Mouse (Mus musculus) myocyte (in vitro differentiated cells): Measurements from ENCODE around the gene Dazl. TPM values are rescaled to one million over a fixed set of nuclear protein-coding genes. Genes with fewer than 3 reads are reported as not detected.
"Not testable (repeated sequence)": the region's sequence is repeated elsewhere in the genome, so short reads cannot be mapped to it uniquely, and the experiment has no call there.

ENCODE experiments used
- H3K27me3 ChIP-seq: one replicate; pipeline ENCODE4 v1.6.1; 2011; ENCODE audit not compliant: control insufficient read depth, insufficient read depth, insufficient read length
- H3K36me3 ChIP-seq: one replicate; pipeline ENCODE4 v1.6.1; 2011; ENCODE audit not compliant: control insufficient read depth, insufficient read depth
- H3K4me2 ChIP-seq: one replicate; pipeline ENCODE4 v1.6.1; 2011; ENCODE audit warnings: low read depth, control low read depth
- H3K4me3 ChIP-seq: one replicate; pipeline ENCODE4 v1.5.1; 2011; ENCODE audit warnings: mild to moderate bottlenecking, control low read depth, moderate library complexity
- H3K79me2 ChIP-seq: one replicate; pipeline ENCODE4 v1.6.1; 2011; ENCODE audit not compliant: control insufficient read depth, insufficient read depth
- H3ac ChIP-seq: one replicate; pipeline ENCODE4 v1.6.1; 2011; ENCODE audit not compliant: control insufficient read depth, insufficient read length
- CEBPB ChIP-seq: IDR thresholded peaks from 2 replicates; pipeline ENCODE4 v1.6.1; 2011; ENCODE audit warnings: mild to moderate bottlenecking, moderate library complexity; ENCODE audit not compliant: poor library complexity, insufficient read depth, severe bottlenecking
- E2F4 ChIP-seq: IDR thresholded peaks from one replicate; pipeline ENCODE4 v1.6.1; 2011; ENCODE audit warnings: mild to moderate bottlenecking, control low read depth, moderate library complexity; ENCODE audit not compliant: insufficient read depth
- MAX ChIP-seq: IDR thresholded peaks from one replicate; pipeline ENCODE4 v1.6.1; 2011; ENCODE audit warnings: low read depth, mild to moderate bottlenecking, control low read depth
- MYOD1 ChIP-seq, 3 experiments: IDR thresholded peaks; one replicate each; pipeline ENCODE4 v1.6.1; 2011; ENCODE audit warnings: control low read depth in 2 of 3, low read depth in 2 of 3, mild to moderate bottlenecking in 2 of 3, moderate library complexity in 1 of 3; ENCODE audit not compliant: insufficient read length in 2 of 3, control insufficient read depth in 1 of 3
- MYOG ChIP-seq, 3 experiments: IDR thresholded peaks; one replicate each; pipeline ENCODE4 v1.6.1; 2011; ENCODE audit warnings: control low read depth in 2 of 3, low read depth in 2 of 3, mild to moderate bottlenecking in 2 of 3; ENCODE audit not compliant: insufficient read length in 2 of 3, control insufficient read depth in 1 of 3, insufficient read depth in 1 of 3
- POLR2A ChIP-seq: IDR thresholded peaks from one replicate; pipeline ENCODE4 v1.6.1; 2011; ENCODE audit warnings: low read depth, mild to moderate bottlenecking, control low read depth, moderate library complexity; ENCODE audit not compliant: insufficient read length
- POLR2AphosphoS2 ChIP-seq: IDR thresholded peaks from one replicate; pipeline ENCODE4 v1.6.1; 2011; ENCODE audit warnings: low read depth, control low read depth; ENCODE audit not compliant: insufficient read length
- REST ChIP-seq: IDR thresholded peaks from one replicate; pipeline ENCODE4 v1.6.1; 2011; ENCODE audit warnings: mild to moderate bottlenecking, control low read depth, moderate library complexity; ENCODE audit not compliant: insufficient read depth, insufficient read length
- SRF ChIP-seq: IDR thresholded peaks from one replicate; pipeline ENCODE4 v1.6.1; 2011; ENCODE audit warnings: low read depth; ENCODE audit not compliant: control insufficient read depth, insufficient read length
- TCF12 ChIP-seq: IDR thresholded peaks from one replicate; pipeline ENCODE4 v1.6.1; 2011; ENCODE audit warnings: mild to moderate bottlenecking, control low read depth; ENCODE audit not compliant: poor library complexity, insufficient read depth, severe bottlenecking
- TCF3 ChIP-seq: IDR thresholded peaks from one replicate; pipeline ENCODE4 v1.6.1; 2011; ENCODE audit warnings: low read depth, control low read depth; ENCODE audit not compliant: insufficient read length
- USF1 ChIP-seq: IDR thresholded peaks from one replicate; pipeline ENCODE4 v1.6.1; 2011; ENCODE audit warnings: low read depth, mild to moderate bottlenecking, control low read depth, moderate library complexity
- polyA plus RNA-seq: library from polyadenylated mRNA; unstranded; fragments of >200 nt; fragmentation: generic; extraction: Trizol; gene quantifications from one replicate; pipeline ENCODE4 v1.2.1, GENCODE M21; 2012; ENCODE audit warnings: missing spikeins

The Dazl gene
- polyA plus RNA-seq, 1 experiment: not detected

- Histone ChIP-seq H3K79me2 (no peaks in the 10 kb centered on the region), H3K27me3 (no peaks in the 10 kb centered on the region), H3K4me2 (no peak overlapping the region), H3K36me3 (no peaks in the 10 kb centered on the region), H3ac (no peak overlapping the region), H3K4me3 (no peak overlapping the region)
- TF ChIP-seq SRF (no peak), USF1 (no peak), MYOG (IDR thresholded peaks at IDR 0.05; ENCODE audit: control insufficient read depth in 1 of 3, insufficient read depth in 1 of 3, insufficient read length in 2 of 3, low read depth in 2 of 3) (no peak), MYOD1 (IDR thresholded peaks at IDR 0.05; ENCODE audit: control insufficient read depth in 1 of 3, insufficient read length in 2 of 3, low read depth in 2 of 3) (no peak), TCF12 (no peak), TCF3 (no peak), CEBPB (no peak)
Measured at GRCm38 (mm10) chr17:50291485-50292200, 1.8 kb downstream of the Dazl start.

DNA sequence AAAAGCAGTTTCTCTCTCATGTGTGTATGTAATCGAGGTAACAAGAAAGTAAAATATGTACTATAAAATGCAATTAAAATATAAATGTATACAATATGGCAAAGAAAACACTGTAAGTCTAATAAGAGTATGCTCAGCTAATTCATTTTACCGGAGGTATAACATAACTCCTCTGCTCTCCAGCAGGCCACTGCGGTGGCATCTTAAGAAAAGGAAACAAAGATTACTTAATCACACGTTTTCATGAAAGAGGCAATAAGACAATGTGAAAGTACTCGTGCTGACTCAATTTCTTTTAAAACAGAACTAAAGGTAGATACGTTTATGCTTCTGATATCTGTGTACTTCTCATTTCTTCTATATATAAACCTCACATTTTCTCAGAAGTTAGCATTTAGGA, 8.6 kb downstream of the Dazl start:
- Histone ChIP-seq H3K4me3 (no peak overlapping the region), H3K27me3 (no peaks in the 10 kb centered on the region), H3K36me3 (no peaks in the 10 kb centered on the region), H3K4me2 (no peak overlapping the region), H3K79me2 (no peaks in the 10 kb centered on the region), H3ac (no peak overlapping the region)
- TF ChIP-seq REST (no peak), SRF (no peak), MYOD1 (IDR thresholded peaks at IDR 0.05; ENCODE audit: control insufficient read depth in 1 of 3, insufficient read length in 2 of 3, low read depth in 2 of 3) (no peak), CEBPB (no peak), POLR2AphosphoS2 (no peak), TCF3 (no peak), MAX (no peak), E2F4 (no peak), POLR2A (no peak), TCF12 (no peak), USF1 (no peak), MYOG (IDR thresholded peaks at IDR 0.05; ENCODE audit: control insufficient read depth in 1 of 3, insufficient read depth in 1 of 3, insufficient read length in 2 of 3, low read depth in 2 of 3) (no peak)

GRCm38 (mm10) chr17:50261615-50262014, 31.8 kb downstream of the Dazl start:
- not testable (repeated sequence) for H3K4me2 ChIP-seq, H3K27me3 ChIP-seq, H3K4me3 ChIP-seq, H3K79me2 ChIP-seq, H3ac ChIP-seq, H3K36me3 ChIP-seq

DNA sequence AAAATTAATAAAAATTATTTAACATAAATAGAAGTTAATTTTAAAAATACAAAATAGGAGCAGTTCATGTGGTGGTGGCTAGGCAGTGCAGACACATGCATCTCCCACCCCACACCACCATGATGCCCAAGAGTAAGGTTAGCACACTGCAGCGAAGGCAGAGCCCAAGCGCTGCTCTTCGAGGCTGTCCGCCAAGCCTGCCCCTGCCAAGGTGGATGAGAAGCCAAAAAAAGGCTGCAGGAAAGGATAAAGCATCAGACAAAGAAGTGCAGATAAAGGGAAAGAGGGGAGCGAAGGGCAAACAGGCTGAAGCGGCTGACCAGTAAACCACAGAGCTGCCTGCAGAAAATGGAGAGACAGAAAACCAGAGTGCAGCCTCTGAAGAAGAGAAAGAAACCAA, 32.6 kb downstream of the Dazl start:
- no peaks in the 10 kb centered on the region for H3K27me3 ChIP-seq
- no peaks in the 10 kb centered on the region for H3K36me3 ChIP-seq
- H3K4me3 ChIP-seq: no peak overlapping the region
- no peak for TF ChIP-seq MYOG (IDR thresholded peaks at IDR 0.05; ENCODE audit: control insufficient read depth in 1 of 3, insufficient read depth in 1 of 3, insufficient read length in 2 of 3, low read depth in 2 of 3)
- TF ChIP-seq USF1: no peak
- TF ChIP-seq MAX: no peak
- TF ChIP-seq CEBPB: no peak
- no peak for TF ChIP-seq TCF3
- TF ChIP-seq SRF: no peak
- no peak for TF ChIP-seq TCF12
- no peak for TF ChIP-seq POLR2A
- no peak for TF ChIP-seq POLR2AphosphoS2
- no peak for TF ChIP-seq E2F4
- no peak for TF ChIP-seq MYOD1 (IDR thresholded peaks at IDR 0.05; ENCODE audit: control insufficient read depth in 1 of 3, insufficient read length in 2 of 3, low read depth in 2 of 3)
- TF ChIP-seq REST: no peak
- H3K79me2 ChIP-seq: no peaks in the 10 kb centered on the region
- H3ac ChIP-seq: no peak overlapping the region
- H3K4me2 ChIP-seq: no peak overlapping the region

GRCm38 (mm10) chr17:50246605-50247004, 46.8 kb downstream of the Dazl start:
- no peaks in the 10 kb centered on the region for H3K36me3 ChIP-seq
- H3K4me2 ChIP-seq: no peak overlapping the region
- no peaks in the 10 kb centered on the region for H3K79me2 ChIP-seq
- H3ac ChIP-seq: no peak overlapping the region
- no peak overlapping the region for H3K4me3 ChIP-seq
- TF ChIP-seq TCF12: no peak
- no peak for TF ChIP-seq USF1
- no peak for TF ChIP-seq TCF3
- TF ChIP-seq MAX: no peak
- TF ChIP-seq POLR2AphosphoS2: no peak
- no peak for TF ChIP-seq POLR2A
- TF ChIP-seq SRF: no peak
- TF ChIP-seq E2F4: no peak
- TF ChIP-seq REST: no peak
- no peak for TF ChIP-seq CEBPB
- no peak for TF ChIP-seq MYOG (IDR thresholded peaks at IDR 0.05; ENCODE audit: control insufficient read depth in 1 of 3, insufficient read depth in 1 of 3, insufficient read length in 2 of 3, low read depth in 2 of 3)
- no peaks in the 10 kb centered on the region for H3K27me3 ChIP-seq
